Mouse (Mus musculus) limb, embryonic 11.5 days (tissue): ENCODE results near the gene Trpc1. TPM values are rescaled to one million over a fixed set of nuclear protein-coding genes. Genes with fewer than 3 reads are reported as not detected.

Source experiments
- ATAC-seq: fragments of 200-750 bp; cut with Nextera tagmentation; 2 replicates; pipeline ENCODE4 v1.8.0; 2017; ENCODE audit warnings: low read depth; ENCODE audit not compliant: insufficient number of reproducible peaks, low FRiP score, low TSS enrichment
- DNase-seq: peaks from one replicate; pipeline ENCODE4 v3.0.0-alpha.2; 2015; ENCODE audit warnings: low spot score
- H3K27ac ChIP-seq: fragments of 300-500 bp; sonication (generic); replicated peaks from 2 replicates; pipeline ENCODE4 v1.5.1; 2014; ENCODE audit warnings: low read depth, mild to moderate bottlenecking, low read length
- H3K27me3 ChIP-seq: fragments of 300-500 bp; sonication (generic); 2 replicates; pipeline ENCODE4 v1.6.1; 2014; ENCODE audit warnings: mild to moderate bottlenecking, low read length, mixed read lengths; ENCODE audit not compliant: control insufficient read depth, insufficient read depth
- H3K36me3 ChIP-seq: fragments of 300-500 bp; sonication (generic); 2 replicates; pipeline ENCODE4 v1.6.1; 2014; ENCODE audit warnings: mild to moderate bottlenecking, low read length, moderate library complexity, mixed read lengths; ENCODE audit not compliant: control insufficient read depth, insufficient read depth
- H3K4me1 ChIP-seq: fragments of 300-500 bp; sonication (generic); 2 replicates; pipeline ENCODE4 v1.6.1; 2014; ENCODE audit warnings: low read length, mixed read lengths; ENCODE audit not compliant: control insufficient read depth, insufficient read depth
- H3K4me2 ChIP-seq: fragments of 300-500 bp; sonication (generic); 2 replicates; pipeline ENCODE4 v1.6.1; 2014; ENCODE audit warnings: low read depth, mild to moderate bottlenecking, moderate library complexity; ENCODE audit not compliant: severe bottlenecking
- H3K4me3 ChIP-seq: fragments of 300-500 bp; sonication (generic); 2 replicates; pipeline ENCODE4 v1.5.1; 2014; ENCODE audit warnings: low read depth, low read length
- H3K9ac ChIP-seq: fragments of 300-500 bp; sonication (generic); 2 replicates; pipeline ENCODE4 v1.6.1; 2014; ENCODE audit warnings: mild to moderate bottlenecking, low read length
- H3K9me3 ChIP-seq: fragments of 300-500 bp; sonication (generic); 2 replicates; pipeline ENCODE4 v1.6.1; 2016; ENCODE audit warnings: low read length; ENCODE audit not compliant: control insufficient read depth
- WGBS: fragments of 180-500 bp; shearing (Covaris S2); extraction: QIAGEN DNeasy Blood & Tissue Kit; methylation state at CpG from one replicate; pipeline ENCODE4 v1.1.7; 2014; 5-methylcytosine and 5-hydroxymethylcytosine counted together
- polyA plus RNA-seq: library from polyadenylated mRNA; unstranded; fragments of >200 nt; fragmentation: Nextera tagmentation; extraction: Ambion mirVana; gene quantifications from 2 replicates; pipeline ENCODE4 v1.2.1, GENCODE M21; 2014

The Trpc1 gene
- polyA plus RNA-seq, 1 experiment from 2014 or later: 1.6 TPM

DNA sequence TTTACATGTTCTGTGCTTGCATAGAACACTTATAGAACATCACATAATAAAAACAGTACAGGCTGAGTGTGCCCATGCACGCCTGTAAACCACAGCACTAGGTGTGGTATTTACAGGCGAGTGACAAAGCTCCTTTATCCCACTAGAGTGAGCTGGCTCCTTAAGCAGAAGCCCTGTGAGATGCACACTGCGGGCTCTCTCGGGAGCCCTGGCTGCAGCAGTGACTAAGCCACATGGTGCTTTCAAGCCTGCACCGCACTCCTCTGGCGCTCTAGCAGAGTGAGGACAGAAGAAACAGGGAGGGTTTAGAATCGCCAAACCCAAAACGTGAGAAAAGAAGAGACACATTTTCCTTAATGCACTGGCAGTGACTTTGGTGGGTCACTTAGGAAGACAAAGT is 37.6 kb downstream of the Trpc1 start:
- WGBS: 41% methylated on average over 8 of the region's 8 CpGs
- Histone ChIP-seq H3K4me2 (no peak overlapping the region), H3K27ac (no peak overlapping the region), H3K9ac (no peak overlapping the region), H3K27me3 (no peaks in the 10 kb centered on the region), H3K4me1 (no peaks in the 10 kb centered on the region), H3K36me3 (no peaks in the 10 kb centered on the region), H3K4me3 (no peak overlapping the region), H3K9me3 (no peaks in the 10 kb centered on the region)
- ATAC-seq: no peak
- no peak for DNase-seq

DNA sequence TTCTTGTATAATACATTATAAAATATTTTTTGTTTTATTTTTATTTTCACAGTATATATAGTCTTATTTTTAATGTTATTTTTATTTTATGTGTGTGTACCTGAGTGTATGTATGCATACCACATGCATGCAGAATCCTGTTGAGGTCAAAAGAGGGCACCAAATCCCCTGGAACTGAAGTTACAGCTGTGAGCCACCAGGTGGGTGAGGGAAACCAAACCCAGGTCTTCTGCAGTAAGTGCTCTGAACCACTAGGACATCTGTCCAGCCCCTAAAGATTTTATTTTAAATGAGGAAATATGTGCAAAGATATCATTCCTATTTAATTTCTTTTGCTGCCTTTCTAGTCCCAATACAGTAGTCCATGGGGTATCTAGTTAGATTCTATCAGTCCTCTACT is 41.2 kb downstream of the Trpc1 start:
- ATAC-seq (no peak), DNase-seq (no peak)
- H3K27ac ChIP-seq: no peak overlapping the region

DNA sequence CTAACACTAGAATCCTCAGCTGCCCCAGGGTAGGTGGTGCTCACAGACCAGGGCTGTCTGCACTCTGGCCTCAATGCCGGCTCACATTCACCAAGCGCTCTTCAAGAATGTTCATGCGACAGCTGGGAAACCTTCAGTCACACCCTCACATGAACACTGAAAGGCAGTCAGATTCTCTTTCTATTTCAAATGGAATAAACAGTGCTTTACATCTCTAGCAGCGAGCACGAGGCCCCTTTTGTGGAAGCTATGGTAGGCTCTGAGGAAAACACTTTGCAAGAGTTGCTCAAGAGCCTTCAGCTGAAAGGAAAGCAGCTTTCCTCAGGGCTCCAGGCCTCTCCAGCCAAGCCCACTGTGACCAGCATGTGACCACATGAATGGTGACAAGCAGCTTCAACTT is 44.8 kb downstream of the Trpc1 start:
- H3K36me3 ChIP-seq: no peaks in the 10 kb centered on the region

More for the DNA sequence above, 41.2 kb downstream of the Trpc1 start:
- H3K4me1 ChIP-seq: no peaks in the 10 kb centered on the region
- H3K36me3 ChIP-seq: no peaks in the 10 kb centered on the region
- no peaks in the 10 kb centered on the region for H3K9me3 ChIP-seq
- no peak overlapping the region for H3K4me2 ChIP-seq
- H3K9ac ChIP-seq: no peak overlapping the region
- no peaks in the 10 kb centered on the region for H3K27me3 ChIP-seq
- no peak overlapping the region for H3K4me3 ChIP-seq

DNA sequence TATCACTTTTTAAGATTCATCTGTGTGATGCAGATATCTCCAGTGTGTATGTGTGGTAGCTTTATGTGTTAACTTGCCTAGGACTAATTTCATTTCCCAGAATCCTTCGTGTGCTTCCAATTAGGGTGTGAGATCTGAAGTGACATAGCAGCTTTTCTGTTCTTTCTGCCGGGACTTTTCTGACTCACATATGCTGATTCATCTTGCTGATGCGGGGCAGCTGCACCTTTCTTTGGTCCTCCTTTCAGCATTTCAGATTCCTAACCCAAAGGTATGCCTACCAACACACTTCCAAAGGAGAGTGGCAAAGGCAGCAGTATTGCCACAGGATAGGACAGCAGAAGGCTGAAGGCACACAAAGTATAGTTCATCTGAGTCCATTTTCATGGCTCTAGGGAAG is 46.1 kb downstream of the Trpc1 start:
- ATAC-seq (no peak), DNase-seq (no peak)
- H3K9ac ChIP-seq: no peak overlapping the region
- WGBS: 72% methylated on average over 3 of the region's 3 CpGs
- no peak overlapping the region for H3K4me2 ChIP-seq
- H3K36me3 ChIP-seq: no peaks in the 10 kb centered on the region
- H3K4me3 ChIP-seq: no peak overlapping the region
- no peaks in the 10 kb centered on the region for H3K27me3 ChIP-seq
- H3K4me1 ChIP-seq: no peaks in the 10 kb centered on the region
- no peak overlapping the region for H3K27ac ChIP-seq
- no peaks in the 10 kb centered on the region for H3K9me3 ChIP-seq

More for the DNA sequence above, 44.8 kb downstream of the Trpc1 start:
- no peak overlapping the region for H3K4me2 ChIP-seq
- no peak overlapping the region for H3K9ac ChIP-seq
- WGBS: 90% methylated on average over 5 of the region's 5 CpGs
- no peaks in the 10 kb centered on the region for H3K27me3 ChIP-seq
- DNase-seq (no peak), ATAC-seq (no peak)
- H3K27ac ChIP-seq: no peak overlapping the region
- H3K4me1 ChIP-seq: no peaks in the 10 kb centered on the region
- no peak overlapping the region for H3K4me3 ChIP-seq
- H3K9me3 ChIP-seq: no peaks in the 10 kb centered on the region

DNA sequence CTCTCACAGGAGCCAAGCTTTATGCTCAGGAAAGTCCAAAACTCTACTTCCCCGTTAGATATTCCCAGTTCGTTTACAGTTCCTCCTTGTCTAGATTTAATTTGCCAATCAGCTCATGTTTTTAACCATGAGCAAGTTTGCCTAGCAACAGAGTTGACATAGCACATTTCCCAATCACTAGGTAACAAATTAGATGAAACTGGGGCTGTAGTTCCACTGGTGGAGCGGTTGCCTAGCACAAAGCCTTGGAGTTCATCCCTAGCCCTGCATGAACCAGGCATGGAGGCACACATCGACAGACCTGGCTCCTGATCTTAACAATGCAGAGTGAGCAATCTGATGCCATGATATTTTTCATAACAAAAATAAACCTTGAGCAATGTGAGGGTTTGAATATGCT is 50.9 kb downstream of the Trpc1 start:
- Histone ChIP-seq H3K36me3 (no peaks in the 10 kb centered on the region), H3K4me3 (no peak overlapping the region), H3K9ac (no peak overlapping the region), H3K27ac (no peak overlapping the region), H3K4me1 (no peaks in the 10 kb centered on the region), H3K4me2 (no peak overlapping the region), H3K27me3 (no peaks in the 10 kb centered on the region), H3K9me3 (no peaks in the 10 kb centered on the region)
- DNase-seq (no peak), ATAC-seq (no peak)
- 86% methylated on average over 4 of the region's 4 CpGs for WGBS

DNA sequence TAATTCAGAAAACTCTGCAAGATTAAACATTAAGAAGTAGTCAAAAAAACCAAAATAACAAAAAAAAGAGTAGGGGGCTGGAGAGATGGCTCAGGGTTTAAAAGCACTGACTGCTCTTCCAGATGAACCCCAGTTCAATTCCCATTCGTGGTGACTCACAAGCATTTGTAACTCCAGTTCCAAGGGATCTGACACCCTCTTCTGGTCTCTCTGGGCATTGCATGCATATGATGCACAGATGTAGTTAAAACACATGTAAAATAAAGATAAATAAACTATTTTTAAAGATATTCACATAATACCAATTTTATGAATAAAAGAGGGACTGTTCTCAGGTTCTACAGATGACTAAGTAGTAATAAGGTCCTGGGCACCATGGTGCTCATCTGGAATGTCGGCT is 52.4 kb downstream of the Trpc1 start:
- no peak overlapping the region for H3K4me3 ChIP-seq
- H3K27me3 ChIP-seq: no peaks in the 10 kb centered on the region
- H3K4me2 ChIP-seq: no peak overlapping the region
- 62% methylated on average over 2 of the region's 2 CpGs for WGBS
- H3K4me1 ChIP-seq: peaks cover 8% of the 10 kb centered on the region
- no peak overlapping the region for H3K27ac ChIP-seq
- no peak overlapping the region for H3K9ac ChIP-seq
- DNase-seq (peak; percentile 42), ATAC-seq (no peak)
- no peaks in the 10 kb centered on the region for H3K9me3 ChIP-seq
- H3K36me3 ChIP-seq: no peaks in the 10 kb centered on the region

DNA sequence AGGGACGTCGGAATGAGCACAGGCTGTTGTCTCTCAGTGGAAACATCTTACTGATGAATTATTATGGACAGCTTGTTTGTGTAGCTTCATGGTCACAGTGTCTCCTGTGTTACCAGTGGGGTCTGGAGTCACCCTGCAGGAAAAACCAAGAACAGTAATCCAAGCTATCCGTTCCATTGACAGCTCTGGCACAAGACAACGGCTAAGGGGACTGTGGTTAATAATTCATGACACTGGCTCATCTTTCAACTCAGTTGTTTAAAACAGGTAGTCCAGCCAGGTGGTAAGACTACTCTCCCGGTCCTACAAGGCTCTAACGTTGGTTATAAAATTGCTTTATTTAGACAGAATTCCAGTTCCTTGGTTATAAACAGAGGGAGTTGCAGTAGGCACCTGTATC is 53.6 kb downstream of the Trpc1 start:
- ATAC-seq (no peak), DNase-seq (no peak)
- 82% methylated on average over 6 of the region's 6 CpGs for WGBS
- H3K4me2 ChIP-seq: no peak overlapping the region
- no peak overlapping the region for H3K27ac ChIP-seq
- no peaks in the 10 kb centered on the region for H3K36me3 ChIP-seq
- no peak overlapping the region for H3K4me3 ChIP-seq
- H3K9me3 ChIP-seq: no peaks in the 10 kb centered on the region
- peaks cover 15% of the 10 kb centered on the region for H3K4me1 ChIP-seq
- H3K9ac ChIP-seq: no peak overlapping the region
- H3K27me3 ChIP-seq: no peaks in the 10 kb centered on the region

DNA sequence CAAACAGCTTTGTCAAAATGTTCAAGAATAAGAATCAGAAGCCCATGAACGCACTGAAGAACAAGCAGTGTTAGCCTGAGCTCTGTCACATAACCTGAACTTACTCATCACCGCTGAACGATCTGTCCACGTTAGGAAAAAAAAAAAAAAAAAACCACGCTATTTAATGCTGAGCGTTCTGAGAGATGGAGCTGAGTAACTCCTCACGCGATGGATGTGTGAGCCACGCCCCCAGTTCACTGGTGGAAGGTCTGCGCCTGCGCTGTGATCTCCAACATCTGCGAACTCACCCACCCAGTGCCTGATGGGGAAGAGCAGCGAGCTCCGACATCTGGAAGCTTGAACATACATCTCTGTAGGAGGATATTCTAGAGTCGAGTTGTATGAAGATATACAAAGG is 55.2 kb downstream of the Trpc1 start:
- no peak overlapping the region for H3K4me2 ChIP-seq
- H3K4me1 ChIP-seq: peaks cover 17% of the 10 kb centered on the region
- H3K27ac ChIP-seq: no peak overlapping the region
- no peaks in the 10 kb centered on the region for H3K36me3 ChIP-seq
- ATAC-seq: no peak
- WGBS: 91% methylated on average over 15 of the region's 15 CpGs
- H3K4me3 ChIP-seq: no peak overlapping the region
- no peak overlapping the region for H3K9ac ChIP-seq
- DNase-seq: no peak
- H3K9me3 ChIP-seq: no peaks in the 10 kb centered on the region
- no peaks in the 10 kb centered on the region for H3K27me3 ChIP-seq

DNA sequence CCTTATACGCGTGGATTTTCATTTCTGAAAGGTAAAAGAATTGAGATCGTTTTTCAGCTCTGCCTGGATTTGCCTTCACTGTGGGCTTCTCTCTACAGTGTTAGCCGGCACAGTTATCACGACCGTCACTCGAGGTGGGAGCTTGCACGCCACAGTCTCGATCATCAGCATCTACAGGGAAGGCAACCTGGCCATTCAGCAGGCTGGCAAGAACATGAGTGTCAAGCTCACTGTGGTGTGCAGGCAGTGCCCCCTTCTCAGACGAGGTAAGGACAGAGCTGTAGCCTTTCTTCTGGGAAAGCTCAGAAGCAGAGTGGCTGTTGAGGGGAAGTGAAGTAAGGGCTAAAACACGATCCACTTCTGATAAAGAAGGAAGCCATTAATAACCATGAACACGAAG is 55.6 kb downstream of the Trpc1 start:
- Histone ChIP-seq H3K4me2 (no peak overlapping the region), H3K9me3 (no peaks in the 10 kb centered on the region), H3K9ac (no peak overlapping the region), H3K27me3 (no peaks in the 10 kb centered on the region), H3K36me3 (no peaks in the 10 kb centered on the region), H3K27ac (no peak overlapping the region), H3K4me3 (no peak overlapping the region), H3K4me1 (peaks cover 17% of the 10 kb centered on the region)
- WGBS: 87% methylated on average over 12 of the region's 12 CpGs
- DNase-seq (no peak), ATAC-seq (no peak)
